Mouse (Mus musculus): ENCODE data around the gene Endou. TPM values are rescaled to one million over a fixed set of nuclear protein-coding genes. Genes with fewer than 3 reads are reported as not detected.

Endou gene
- polyA plus RNA-seq, 1 experiment: 4.0 TPM

- peak within 1 kb of the TSS; percentile 86 for H3K27ac ChIP-seq (ENCODE audit: insufficient read depth, low read length)
- TF ChIP-seq POLR2A (IDR thresholded peaks at IDR 0.05; ENCODE audit: extremely low read depth, insufficient read depth, low read length) (peak; percentile 52; the same call in 1 of the 2 replicates), CTCF (IDR thresholded peaks at IDR 0.05; ENCODE audit: extremely low read depth, insufficient read depth, low read length) (peak; percentile 30)
These were observed 36.4 kb upstream of the Endou start, which contains the start of gene Rapgef3 for GRCm38 (mm10) chr15:97767280-97768186. Gene Rapgef3 (minus strand): TSS chr15:97767972.

DNA sequence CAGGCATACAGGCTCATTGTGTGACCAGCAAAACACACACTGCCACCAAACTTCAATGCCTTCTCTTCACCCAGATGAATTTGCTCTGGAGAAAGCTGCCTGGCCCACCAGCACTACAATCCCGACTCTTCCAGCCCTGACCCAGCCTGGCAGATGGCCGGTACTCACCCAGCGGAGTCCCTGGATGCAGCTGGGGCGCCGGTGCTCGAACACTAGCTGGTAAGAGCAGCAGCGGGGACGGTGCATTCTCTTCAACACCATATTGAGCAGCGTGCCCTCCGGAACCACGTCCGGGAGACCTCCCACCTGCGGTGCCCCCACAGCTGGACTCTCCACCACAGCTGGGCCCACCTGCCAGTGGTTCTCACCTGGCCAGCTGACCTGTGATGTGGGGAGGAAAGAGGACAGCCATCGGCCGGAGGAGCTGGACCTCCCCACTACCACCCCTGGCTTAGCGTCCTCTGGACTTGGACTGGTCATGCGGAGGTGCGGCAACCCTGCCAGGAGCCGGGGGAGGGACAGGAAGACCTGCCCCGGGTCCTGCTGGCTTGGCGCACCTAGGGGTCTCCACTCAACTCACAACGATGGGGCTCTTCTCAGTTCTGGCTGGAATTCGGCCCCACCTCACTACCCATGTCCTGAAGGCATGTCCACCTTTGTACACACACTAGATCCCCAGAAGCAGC lies 35.6 kb upstream of the Endou start:
- TF ChIP-seq POLR2A (IDR thresholded peaks at IDR 0.05; ENCODE audit: extremely low read depth, insufficient read depth, low read length) (no peak), CTCF (IDR thresholded peaks at IDR 0.05; ENCODE audit: extremely low read depth, insufficient read depth, low read length) (no peak)
- peak overlapping the region; percentile 86 for H3K27ac ChIP-seq (ENCODE audit: insufficient read depth, low read length)
- H3K4me3 ChIP-seq (ENCODE audit: insufficient read depth, low read length): peak overlapping the region; percentile 61

More at GRCm38 (mm10) chr15:97767280-97768186, 36.4 kb upstream of the Endou start, which contains the start of gene Rapgef3:
- Histone ChIP-seq H3K4me3 (ENCODE audit: insufficient read depth, low read length) (peak within 1 kb of the TSS; percentile 61), H3K4me1 (ENCODE audit: control insufficient read depth, insufficient read depth, low read length) (no peaks in the 10 kb centered on the region)

GRCm38 (mm10) chr15:97766194-97766593 lies 35.1 kb upstream of the Endou start:
- no peaks in the 10 kb centered on the region for H3K4me1 ChIP-seq (ENCODE audit: control insufficient read depth, insufficient read depth, low read length)
- H3K4me3 ChIP-seq (ENCODE audit: insufficient read depth, low read length): peak overlapping the region; percentile 61
- TF ChIP-seq POLR2A (IDR thresholded peaks at IDR 0.05; ENCODE audit: extremely low read depth, insufficient read depth, low read length) (0 out of 2 replicates have a peak, but pooled peaks have one; percentile 19), CTCF (IDR thresholded peaks at IDR 0.05; ENCODE audit: extremely low read depth, insufficient read depth, low read length) (no peak)
- peak overlapping the region; percentile 86 for H3K27ac ChIP-seq (ENCODE audit: insufficient read depth, low read length)

More for the DNA sequence above, 35.6 kb upstream of the Endou start:
- H3K4me1 ChIP-seq (ENCODE audit: control insufficient read depth, insufficient read depth, low read length): no peaks in the 10 kb centered on the region

DNA sequence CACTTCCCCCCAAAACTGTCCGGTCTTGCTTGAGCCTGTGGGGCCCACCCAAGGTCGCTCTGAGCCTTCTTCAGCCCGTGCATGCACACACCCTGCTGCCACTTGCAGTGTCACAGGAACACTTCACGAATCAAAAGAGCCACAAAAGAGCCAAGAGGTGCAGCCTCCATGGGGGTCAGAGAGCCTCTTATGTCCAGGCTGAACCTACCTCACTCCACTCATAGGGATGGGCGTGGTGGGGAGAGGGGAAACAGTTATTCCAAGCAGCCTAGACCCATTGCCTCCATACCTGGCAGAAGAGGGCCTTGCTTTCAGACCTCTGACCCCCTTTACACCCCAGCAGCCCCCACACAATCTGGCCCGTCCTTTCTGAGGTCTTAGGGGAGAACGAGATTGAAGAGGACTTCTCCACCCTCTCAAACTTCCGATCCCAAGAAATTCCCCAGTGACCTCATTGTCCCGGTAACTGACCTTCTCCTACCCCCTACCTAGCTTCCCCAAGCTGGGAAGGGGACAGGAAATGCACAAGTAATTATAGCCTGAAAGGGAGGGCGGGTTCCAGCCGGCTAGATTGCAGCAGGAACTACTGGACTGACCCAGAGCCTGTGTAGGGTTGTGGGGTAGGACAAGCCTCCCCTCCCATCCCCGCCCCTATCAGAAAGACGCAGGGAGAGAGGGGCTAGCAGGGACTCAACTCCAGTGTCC lies 34.1 kb upstream of the Endou start:
- peak overlapping the region; percentile 61 for H3K4me3 ChIP-seq (ENCODE audit: insufficient read depth, low read length)
- H3K27ac ChIP-seq (ENCODE audit: insufficient read depth, low read length): peak overlapping the region; percentile 86; the same call in 1 of the 2 replicates
- no peak for TF ChIP-seq POLR2A (IDR thresholded peaks at IDR 0.05; ENCODE audit: extremely low read depth, insufficient read depth, low read length)
- no peak for TF ChIP-seq CTCF (IDR thresholded peaks at IDR 0.05; ENCODE audit: extremely low read depth, insufficient read depth, low read length)

GRCm38 (mm10) chr15:97764532-97764931 lies 33.4 kb upstream of the Endou start:
- Histone ChIP-seq H3K4me1 (ENCODE audit: control insufficient read depth, insufficient read depth, low read length) (no peaks in the 10 kb centered on the region; the same call in 1 of the 2 replicates), H3K27ac (ENCODE audit: insufficient read depth, low read length) (peak overlapping the region; percentile 86; the same call in 1 of the 2 replicates), H3K4me3 (ENCODE audit: insufficient read depth, low read length) (no peak overlapping the region; the same call in 1 of the 2 replicates)
- TF ChIP-seq CTCF (IDR thresholded peaks at IDR 0.05; ENCODE audit: extremely low read depth, insufficient read depth, low read length) (no peak), POLR2A (IDR thresholded peaks at IDR 0.05; ENCODE audit: extremely low read depth, insufficient read depth, low read length) (no peak)

More for the DNA sequence above, 34.1 kb upstream of the Endou start:
- no peaks in the 10 kb centered on the region; the same call in 1 of the 2 replicates for H3K4me1 ChIP-seq (ENCODE audit: control insufficient read depth, insufficient read depth, low read length)

- no peak overlapping the region for H3K27ac ChIP-seq (ENCODE audit: insufficient read depth, low read length)
- H3K4me1 ChIP-seq (ENCODE audit: control insufficient read depth, insufficient read depth, low read length): no peaks in the 10 kb centered on the region; the same call in 1 of the 2 replicates
- TF ChIP-seq CTCF (IDR thresholded peaks at IDR 0.05; ENCODE audit: extremely low read depth, insufficient read depth, low read length) (no peak), POLR2A (IDR thresholded peaks at IDR 0.05; ENCODE audit: extremely low read depth, insufficient read depth, low read length) (no peak)
- H3K4me3 ChIP-seq (ENCODE audit: insufficient read depth, low read length): no peak overlapping the region
These were observed 32.3 kb upstream of the Endou start for GRCm38 (mm10) chr15:97763256-97764049.

DNA sequence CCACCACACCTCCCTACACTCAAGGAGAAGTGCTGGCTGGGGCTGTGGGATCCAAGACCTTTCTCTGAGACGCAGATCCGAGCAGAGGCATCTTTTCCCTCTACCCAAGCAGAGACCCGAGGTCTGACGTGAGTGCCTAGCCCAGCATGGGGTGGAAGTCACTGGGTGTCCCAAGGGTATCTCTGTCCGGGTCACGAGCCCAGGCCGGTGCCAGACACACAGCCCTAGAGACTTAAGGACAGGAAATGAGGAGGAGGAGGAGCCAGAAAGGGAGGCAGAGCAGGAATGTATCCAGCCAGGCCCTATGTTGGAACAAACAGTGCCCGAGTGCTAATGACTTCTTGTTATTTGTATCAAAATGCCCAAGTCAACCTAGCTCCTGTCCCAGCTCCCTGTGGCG lies 31.6 kb upstream of the Endou start:
- Histone ChIP-seq H3K4me3 (ENCODE audit: insufficient read depth, low read length) (no peak overlapping the region), H3K4me1 (ENCODE audit: control insufficient read depth, insufficient read depth, low read length) (no peaks in the 10 kb centered on the region; the same call in 1 of the 2 replicates), H3K27ac (ENCODE audit: insufficient read depth, low read length) (no peak overlapping the region)
- TF ChIP-seq CTCF (IDR thresholded peaks at IDR 0.05; ENCODE audit: extremely low read depth, insufficient read depth, low read length) (no peak), POLR2A (IDR thresholded peaks at IDR 0.05; ENCODE audit: extremely low read depth, insufficient read depth, low read length) (no peak)

DNA sequence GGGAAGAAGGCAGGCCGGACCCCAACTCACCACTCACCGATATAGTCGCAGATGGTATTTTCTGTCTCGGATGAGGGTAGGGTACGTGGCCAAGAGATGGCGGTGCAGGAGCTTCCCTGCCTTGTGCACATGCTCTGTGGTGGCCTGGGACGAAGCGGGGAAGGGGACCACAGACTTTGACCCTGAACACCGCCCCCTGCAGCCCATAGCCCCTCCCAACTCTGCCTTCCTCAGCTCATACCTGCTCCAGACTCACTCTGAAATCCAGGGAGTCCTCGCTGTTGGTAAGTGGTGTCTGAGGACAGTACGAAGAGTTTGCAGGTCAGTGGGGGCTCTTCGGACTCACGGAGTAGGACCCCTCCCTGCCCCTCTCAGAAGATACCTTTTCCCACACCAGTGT lies 30.3 kb upstream of the Endou start:
- no peak overlapping the region for H3K4me3 ChIP-seq (ENCODE audit: insufficient read depth, low read length)
- H3K4me1 ChIP-seq (ENCODE audit: control insufficient read depth, insufficient read depth, low read length): no peaks in the 10 kb centered on the region; the same call in 1 of the 2 replicates
- TF ChIP-seq POLR2A (IDR thresholded peaks at IDR 0.05; ENCODE audit: extremely low read depth, insufficient read depth, low read length) (no peak), CTCF (IDR thresholded peaks at IDR 0.05; ENCODE audit: extremely low read depth, insufficient read depth, low read length) (no peak)
- no peak overlapping the region for H3K27ac ChIP-seq (ENCODE audit: insufficient read depth, low read length)
